Mouse (Mus musculus): ENCODE measurements around the gene Rbfox3. TPM values are rescaled to one million over a fixed set of nuclear protein-coding genes. Genes with fewer than 3 reads are reported as not detected.
A peak's percentile ranks its signal among the peaks of the same experiment; 100 is the strongest.

Rbfox3 gene
- polyA plus RNA-seq, 1 experiment: not detected

DNA sequence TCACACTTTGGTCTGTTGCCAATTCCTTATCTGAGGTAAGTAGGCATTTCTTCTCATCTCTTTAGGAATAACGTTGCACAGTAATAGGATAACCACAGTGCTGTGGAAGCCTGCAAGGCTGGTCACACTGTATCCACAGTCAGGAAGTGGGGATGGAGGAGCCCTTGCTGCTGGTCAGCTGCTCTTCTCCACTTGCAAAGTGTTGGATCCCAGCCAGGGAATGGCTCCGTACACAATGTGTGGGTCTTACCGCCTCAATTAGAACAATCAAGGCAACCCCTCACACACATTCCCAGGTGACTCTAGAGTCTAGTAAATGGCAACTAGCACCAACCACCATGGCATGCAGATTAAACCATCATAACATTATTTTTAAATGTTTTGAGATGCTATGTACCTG lies 266.2 kb downstream of the Rbfox3 start:
- Histone ChIP-seq H3K4me3 (ENCODE audit: insufficient read depth, low read length) (no peak overlapping the region), H3K27ac (ENCODE audit: insufficient read depth, low read depth, low read length) (no peak overlapping the region), H3K4me1 (ENCODE audit: control insufficient read depth, insufficient read depth, low read length) (no peaks in the 10 kb centered on the region)
- TF ChIP-seq CTCF (IDR thresholded peaks at IDR 0.05; ENCODE audit: low read depth, low read length): no peak
- no peak for TF ChIP-seq POLR2A (IDR thresholded peaks at IDR 0.05; ENCODE audit: borderline replicate concordance, low read depth, low read length)

DNA sequence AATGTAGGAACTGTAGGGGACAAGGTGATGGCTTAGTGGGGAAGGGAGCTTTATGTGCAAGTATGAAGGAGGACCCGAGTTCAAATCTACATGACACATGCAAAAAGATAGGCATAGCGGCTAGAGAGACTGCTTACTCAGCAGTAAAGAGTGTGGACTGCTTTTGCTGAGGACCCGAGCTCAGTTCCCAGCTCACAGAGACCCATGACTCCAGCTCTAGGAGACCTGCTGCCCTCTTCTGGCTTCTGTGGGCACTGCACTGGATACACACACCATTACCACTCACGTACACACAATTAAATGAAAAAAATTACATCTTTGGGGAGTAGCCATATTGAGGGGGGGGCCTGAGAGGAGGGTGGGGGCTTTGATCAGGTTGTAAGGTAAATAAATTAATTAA lies 270.7 kb downstream of the Rbfox3 start:
- TF ChIP-seq CTCF (IDR thresholded peaks at IDR 0.05; ENCODE audit: low read depth, low read length): no peak
- TF ChIP-seq POLR2A (IDR thresholded peaks at IDR 0.05; ENCODE audit: borderline replicate concordance, low read depth, low read length): no peak
- H3K4me1 ChIP-seq (ENCODE audit: control insufficient read depth, insufficient read depth, low read length): no peaks in the 10 kb centered on the region
- H3K4me3 ChIP-seq (ENCODE audit: insufficient read depth, low read length): no peak overlapping the region
- no peak overlapping the region for H3K27ac ChIP-seq (ENCODE audit: insufficient read depth, low read depth, low read length)

GRCm38 (mm10) chr11:118637718-118638117 lies 273.7 kb downstream of the Rbfox3 start:
- Histone ChIP-seq H3K27ac (ENCODE audit: insufficient read depth, low read depth, low read length) (no peak overlapping the region), H3K4me1 (ENCODE audit: control insufficient read depth, insufficient read depth, low read length) (no peaks in the 10 kb centered on the region), H3K4me3 (ENCODE audit: insufficient read depth, low read length) (no peak overlapping the region)
- TF ChIP-seq CTCF (IDR thresholded peaks at IDR 0.05; ENCODE audit: low read depth, low read length): no peak
- no peak for TF ChIP-seq POLR2A (IDR thresholded peaks at IDR 0.05; ENCODE audit: borderline replicate concordance, low read depth, low read length)

DNA sequence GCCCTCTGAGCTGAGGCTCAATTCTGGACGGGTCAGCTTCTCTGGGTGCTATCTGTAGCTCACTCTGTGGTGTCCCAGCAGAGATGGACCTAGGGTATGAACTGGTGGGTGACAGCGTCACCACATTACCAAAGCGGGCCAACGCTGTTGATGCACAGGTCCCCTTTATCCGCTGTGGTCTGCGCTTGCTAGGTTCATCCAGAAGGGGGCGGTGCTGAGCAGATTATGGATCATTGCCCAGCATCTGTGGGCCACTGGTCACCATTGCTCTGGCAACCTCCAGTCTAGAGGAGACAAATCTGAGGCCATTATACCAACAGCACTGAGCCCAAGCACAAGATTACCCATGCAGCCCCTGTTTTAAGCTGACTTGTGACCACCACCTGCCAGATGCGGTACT lies 276.8 kb downstream of the Rbfox3 start:
- no peak overlapping the region for H3K4me3 ChIP-seq (ENCODE audit: insufficient read depth, low read length)
- peak; percentile 50 for TF ChIP-seq CTCF (IDR thresholded peaks at IDR 0.05; ENCODE audit: low read depth, low read length)
- no peak for TF ChIP-seq POLR2A (IDR thresholded peaks at IDR 0.05; ENCODE audit: borderline replicate concordance, low read depth, low read length)
- H3K27ac ChIP-seq (ENCODE audit: insufficient read depth, low read depth, low read length): no peak overlapping the region
- H3K4me1 ChIP-seq (ENCODE audit: control insufficient read depth, insufficient read depth, low read length): no peaks in the 10 kb centered on the region

DNA sequence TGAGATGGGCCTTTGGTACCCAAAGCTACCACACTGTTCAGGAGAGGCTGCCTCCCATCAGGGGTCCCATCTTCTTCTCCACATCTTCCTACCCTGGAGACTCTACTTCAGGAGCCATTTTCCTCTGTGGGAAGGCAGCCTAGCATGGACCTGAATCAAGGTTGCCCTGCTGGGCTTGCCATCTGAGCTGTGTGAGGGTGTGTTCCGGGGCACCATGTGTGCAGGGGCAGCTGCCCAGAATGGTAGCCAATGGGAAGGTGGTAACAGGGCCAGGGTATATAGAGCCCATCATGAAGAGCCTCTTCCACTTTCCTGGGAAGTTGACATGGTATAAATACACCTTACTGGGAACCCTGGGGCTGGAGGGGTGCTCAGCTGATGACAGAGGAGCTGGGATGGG lies 281.7 kb downstream of the Rbfox3 start:
- H3K4me1 ChIP-seq (ENCODE audit: control insufficient read depth, insufficient read depth, low read length): no peaks in the 10 kb centered on the region

DNA sequence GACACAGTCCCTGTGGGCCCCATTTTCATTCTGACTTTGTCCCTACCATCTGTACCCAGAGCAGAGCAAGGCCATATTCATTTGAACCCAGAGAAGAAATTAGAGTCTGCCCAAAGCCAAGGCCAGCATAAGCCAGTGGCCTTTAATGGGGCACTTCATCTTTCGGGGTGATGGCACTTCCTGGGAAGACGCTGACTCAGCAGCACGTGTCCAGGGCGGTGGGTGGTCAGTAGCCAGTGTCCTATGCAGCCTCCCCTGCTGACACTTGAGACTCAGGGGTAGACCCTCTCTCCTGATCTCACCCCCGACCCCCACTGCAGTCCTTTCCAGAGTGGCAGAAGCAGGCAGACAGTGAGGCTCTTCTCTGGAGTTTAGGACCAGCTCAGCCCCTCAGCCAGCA lies 283.9 kb downstream of the Rbfox3 start:
- H3K4me3 ChIP-seq (ENCODE audit: insufficient read depth, low read length): no peak overlapping the region

More for the DNA sequence above, 281.7 kb downstream of the Rbfox3 start:
- TF ChIP-seq POLR2A (IDR thresholded peaks at IDR 0.05; ENCODE audit: borderline replicate concordance, low read depth, low read length): no peak
- no peak for TF ChIP-seq CTCF (IDR thresholded peaks at IDR 0.05; ENCODE audit: low read depth, low read length)
- H3K4me3 ChIP-seq (ENCODE audit: insufficient read depth, low read length): no peak overlapping the region
- no peak overlapping the region for H3K27ac ChIP-seq (ENCODE audit: insufficient read depth, low read depth, low read length)

DNA sequence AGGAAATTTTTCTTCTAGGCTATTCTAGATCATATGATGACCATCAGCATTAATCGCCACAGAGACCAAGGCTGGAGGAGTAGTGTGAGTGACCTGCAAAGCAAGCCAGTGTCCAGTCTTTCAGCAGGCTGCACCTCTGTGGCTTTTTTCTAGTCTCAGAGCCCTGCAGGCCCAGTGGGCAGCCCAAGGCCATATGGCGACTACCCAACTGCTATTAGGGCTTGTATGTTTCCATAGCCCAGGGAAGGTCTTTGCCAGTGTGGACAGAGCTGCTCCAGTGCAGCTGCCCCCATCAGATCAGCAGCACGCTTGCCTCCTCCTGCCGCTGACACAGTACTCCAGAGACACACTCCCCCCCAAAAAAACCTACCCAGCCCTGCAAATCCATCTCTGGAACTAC lies 290.5 kb downstream of the Rbfox3 start:
- Histone ChIP-seq H3K4me3 (ENCODE audit: insufficient read depth, low read length) (no peak overlapping the region), H3K27ac (ENCODE audit: insufficient read depth, low read depth, low read length) (no peak overlapping the region), H3K4me1 (ENCODE audit: control insufficient read depth, insufficient read depth, low read length) (no peaks in the 10 kb centered on the region)
- TF ChIP-seq CTCF (IDR thresholded peaks at IDR 0.05; ENCODE audit: low read depth, low read length) (no peak), POLR2A (IDR thresholded peaks at IDR 0.05; ENCODE audit: borderline replicate concordance, low read depth, low read length) (no peak)

More for the DNA sequence above, 283.9 kb downstream of the Rbfox3 start:
- Histone ChIP-seq H3K27ac (ENCODE audit: insufficient read depth, low read depth, low read length) (no peak overlapping the region), H3K4me1 (ENCODE audit: control insufficient read depth, insufficient read depth, low read length) (no peaks in the 10 kb centered on the region)
- TF ChIP-seq CTCF (IDR thresholded peaks at IDR 0.05; ENCODE audit: low read depth, low read length): no peak
- TF ChIP-seq POLR2A (IDR thresholded peaks at IDR 0.05; ENCODE audit: borderline replicate concordance, low read depth, low read length): no peak

DNA sequence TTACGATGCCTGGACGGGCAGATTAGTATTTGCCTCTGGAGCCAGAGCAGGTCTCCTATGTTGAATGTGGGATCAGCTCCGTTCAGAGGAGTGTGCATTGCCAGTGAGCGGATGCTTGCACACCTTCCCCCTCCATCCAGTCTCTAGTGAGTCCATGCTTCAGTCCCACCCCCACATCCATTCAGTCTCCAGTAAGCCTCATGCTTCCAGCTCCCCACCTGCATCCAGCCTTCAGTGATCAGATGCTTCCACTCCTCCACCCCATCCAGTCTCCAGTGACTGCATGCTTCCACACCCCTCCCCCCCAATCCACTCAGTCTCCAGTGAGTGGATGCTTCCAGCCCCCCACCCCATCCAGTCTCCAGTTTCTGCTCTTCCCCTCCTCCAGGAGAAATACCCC lies 297.3 kb downstream of the Rbfox3 start:
- no peak for TF ChIP-seq CTCF (IDR thresholded peaks at IDR 0.05; ENCODE audit: low read depth, low read length)
- TF ChIP-seq POLR2A (IDR thresholded peaks at IDR 0.05; ENCODE audit: borderline replicate concordance, low read depth, low read length): no peak
- no peak overlapping the region for H3K27ac ChIP-seq (ENCODE audit: insufficient read depth, low read depth, low read length)

DNA sequence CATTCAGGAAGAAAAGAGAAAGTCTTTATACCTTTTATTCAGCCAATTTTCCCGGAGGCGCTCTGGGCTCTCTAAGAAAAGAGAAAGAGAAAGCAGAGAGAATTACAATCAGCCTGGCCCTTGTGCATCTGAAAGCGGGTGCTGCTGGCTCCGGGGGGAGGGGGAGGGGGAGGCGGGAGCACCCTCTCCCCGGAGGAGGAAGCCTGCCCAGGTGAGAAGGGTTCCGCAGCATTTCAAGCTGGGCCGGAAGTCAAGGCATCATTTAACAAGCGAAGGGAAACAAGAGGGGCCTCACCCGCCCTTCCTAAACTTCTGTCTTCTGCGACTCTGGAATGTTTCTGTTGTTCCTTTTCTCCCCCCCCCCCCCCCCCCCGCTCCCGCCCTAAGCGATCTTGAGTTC lies 301.3 kb downstream of the Rbfox3 start:
- no peak overlapping the region for H3K4me3 ChIP-seq (ENCODE audit: insufficient read depth, low read length)
- H3K4me1 ChIP-seq (ENCODE audit: control insufficient read depth, insufficient read depth, low read length): no peaks in the 10 kb centered on the region
- H3K27ac ChIP-seq (ENCODE audit: insufficient read depth, low read depth, low read length): no peak overlapping the region
- TF ChIP-seq CTCF (IDR thresholded peaks at IDR 0.05; ENCODE audit: low read depth, low read length) (no peak), POLR2A (IDR thresholded peaks at IDR 0.05; ENCODE audit: borderline replicate concordance, low read depth, low read length) (no peak)

More for the DNA sequence above, 297.3 kb downstream of the Rbfox3 start:
- Histone ChIP-seq H3K4me3 (ENCODE audit: insufficient read depth, low read length) (no peak overlapping the region), H3K4me1 (ENCODE audit: control insufficient read depth, insufficient read depth, low read length) (no peaks in the 10 kb centered on the region)

GRCm38 (mm10) chr11:118609236-118610000 lies 302.0 kb downstream of the Rbfox3 start:
- Histone ChIP-seq H3K27ac (ENCODE audit: insufficient read depth, low read depth, low read length) (no peak overlapping the region), H3K4me1 (ENCODE audit: control insufficient read depth, insufficient read depth, low read length) (no peaks in the 10 kb centered on the region), H3K4me3 (ENCODE audit: insufficient read depth, low read length) (no peak overlapping the region)
- TF ChIP-seq POLR2A (IDR thresholded peaks at IDR 0.05; ENCODE audit: borderline replicate concordance, low read depth, low read length) (no peak), CTCF (IDR thresholded peaks at IDR 0.05; ENCODE audit: low read depth, low read length) (no peak)

All from bone marrow macrophage, adult 2 months (primary cell).